Mouse (Mus musculus): ENCODE results near the gene Rprml. TPM values are rescaled to one million over a fixed set of nuclear protein-coding genes. Genes with fewer than 3 reads are reported as not detected.

Gene Rprml
- total RNA-seq, 1 experiment, result 0.49 TPM

- no peak for TF ChIP-seq HCFC1 (IDR thresholded peaks at IDR 0.05; ENCODE audit: borderline replicate concordance, insufficient read depth, low read length)
- TF ChIP-seq ZC3H11A (IDR thresholded peaks at IDR 0.05; ENCODE audit: borderline replicate concordance, low read depth, low read length), result no peak
- TF ChIP-seq CHD2 (IDR thresholded peaks at IDR 0.05; ENCODE audit: low read depth, low read length), result no peak
- no peak for TF ChIP-seq MAFK (IDR thresholded peaks at IDR 0.05; ENCODE audit: insufficient read depth, low read depth, low read length)
- TF ChIP-seq ZNF384 (IDR thresholded peaks at IDR 0.05; ENCODE audit: low read depth, low read length), result no peak
- Histone ChIP-seq H3K4me1 (ENCODE audit: control insufficient read depth in 2 of 2, insufficient read depth in 2 of 2, low read length in 2 of 2, poor library complexity in 1 of 2) (peaks cover 0 to 4% of the 10 kb centered on the region in 2 experiments; a peak in 1 of 4 replicates), H3K36me3 (ENCODE audit: control insufficient read depth, insufficient read depth, low read length, poor library complexity, severe bottlenecking) (peaks cover 27% of the 10 kb centered on the region), H3K9ac (ENCODE audit: insufficient read depth, low read depth, low read length, poor library complexity, severe bottlenecking) (no peak overlapping the region), H3K27ac (ENCODE audit: insufficient read depth, low read depth, low read length, poor library complexity, severe bottlenecking) (no peak overlapping the region), H3K9me3 (ENCODE audit: control insufficient read depth, insufficient read depth, low read depth, low read length) (no peaks in the 10 kb centered on the region), H3K4me3 (ENCODE audit: insufficient read depth in 1 of 2, low read depth in 1 of 2, low read length in 2 of 2, poor library complexity in 1 of 2, severe bottlenecking in 1 of 2) (no peak overlapping the region)
- in situ Hi-C loops (cut with MboI; ENCODE audit: low sequenced_read_pairs in 2 of 2, unreplicated experiment in 2 of 2), result no loop called here
- no peak for DNase-seq (ENCODE audit: low read depth, low spot score)
Observed at GRCm38 (mm10) chr11:103688271-103688979, 39.1 kb downstream of the Rprml start.

GRCm38 (mm10) chr11:103688980-103689378 is 39.6 kb downstream of the Rprml start:
- TF ChIP-seq HCFC1 (IDR thresholded peaks at IDR 0.05; ENCODE audit: borderline replicate concordance, insufficient read depth, low read length), result no peak
- TF ChIP-seq MAFK (IDR thresholded peaks at IDR 0.05; ENCODE audit: insufficient read depth, low read depth, low read length), result 0 out of 2 replicates have a peak, but pooled peaks have one; percentile 10
- Histone ChIP-seq H3K4me3 (ENCODE audit: insufficient read depth in 1 of 2, low read depth in 1 of 2, low read length in 2 of 2, poor library complexity in 1 of 2, severe bottlenecking in 1 of 2) (no peak overlapping the region), H3K9me3 (ENCODE audit: control insufficient read depth, insufficient read depth, low read depth, low read length) (no peaks in the 10 kb centered on the region), H3K36me3 (ENCODE audit: control insufficient read depth, insufficient read depth, low read length, poor library complexity, severe bottlenecking) (peaks cover 22% of the 10 kb centered on the region), H3K27ac (ENCODE audit: insufficient read depth, low read depth, low read length, poor library complexity, severe bottlenecking) (no peak overlapping the region), H3K4me1 (ENCODE audit: control insufficient read depth in 2 of 2, insufficient read depth in 2 of 2, low read length in 2 of 2, poor library complexity in 1 of 2) (peaks cover 0 to 4% of the 10 kb centered on the region in 2 experiments; a peak in 1 of 4 replicates), H3K9ac (ENCODE audit: insufficient read depth, low read depth, low read length, poor library complexity, severe bottlenecking) (no peak overlapping the region)
- no peak for DNase-seq (ENCODE audit: low read depth, low spot score)
- in situ Hi-C loops (cut with MboI; ENCODE audit: low sequenced_read_pairs in 2 of 2, unreplicated experiment in 2 of 2), result no loop called here

GRCm38 (mm10) chr11:103691036-103691435 is 41.7 kb downstream of the Rprml start:
- TF ChIP-seq ZC3H11A (IDR thresholded peaks at IDR 0.05; ENCODE audit: borderline replicate concordance, low read depth, low read length) (no peak), ZNF384 (IDR thresholded peaks at IDR 0.05; ENCODE audit: low read depth, low read length) (no peak), HCFC1 (IDR thresholded peaks at IDR 0.05; ENCODE audit: borderline replicate concordance, insufficient read depth, low read length) (no peak), MAFK (IDR thresholded peaks at IDR 0.05; ENCODE audit: insufficient read depth, low read depth, low read length) (no peak), CHD2 (IDR thresholded peaks at IDR 0.05; ENCODE audit: low read depth, low read length) (no peak)
- H3K36me3 ChIP-seq (ENCODE audit: control insufficient read depth, insufficient read depth, low read length, poor library complexity, severe bottlenecking), result peaks cover 11% of the 10 kb centered on the region
- no peak for DNase-seq (ENCODE audit: low read depth, low spot score)

GRCm38 (mm10) chr11:103693241-103693640 is 43.9 kb downstream of the Rprml start:
- no peak overlapping the region for H3K9ac ChIP-seq (ENCODE audit: insufficient read depth, low read depth, low read length, poor library complexity, severe bottlenecking)
- no peaks in the 10 kb centered on the region for H3K9me3 ChIP-seq (ENCODE audit: control insufficient read depth, insufficient read depth, low read depth, low read length)
- no peak overlapping the region for H3K4me3 ChIP-seq (ENCODE audit: insufficient read depth in 1 of 2, low read depth in 1 of 2, low read length in 2 of 2, poor library complexity in 1 of 2, severe bottlenecking in 1 of 2)
- peaks cover 0 to 4% of the 10 kb centered on the region in 2 experiments; a peak in 1 of 4 replicates for H3K4me1 ChIP-seq (ENCODE audit: control insufficient read depth in 2 of 2, insufficient read depth in 2 of 2, low read length in 2 of 2, poor library complexity in 1 of 2)
- no peak for DNase-seq (ENCODE audit: low read depth, low spot score)
- H3K27ac ChIP-seq (ENCODE audit: insufficient read depth, low read depth, low read length, poor library complexity, severe bottlenecking), result no peak overlapping the region
- TF ChIP-seq ZC3H11A (IDR thresholded peaks at IDR 0.05; ENCODE audit: borderline replicate concordance, low read depth, low read length), result no peak
- TF ChIP-seq MAFK (IDR thresholded peaks at IDR 0.05; ENCODE audit: insufficient read depth, low read depth, low read length), result no peak
- TF ChIP-seq ZNF384 (IDR thresholded peaks at IDR 0.05; ENCODE audit: low read depth, low read length), result no peak
- no peak for TF ChIP-seq HCFC1 (IDR thresholded peaks at IDR 0.05; ENCODE audit: borderline replicate concordance, insufficient read depth, low read length)
- no peak for TF ChIP-seq CHD2 (IDR thresholded peaks at IDR 0.05; ENCODE audit: low read depth, low read length)
- in situ Hi-C loops (cut with MboI; ENCODE audit: low sequenced_read_pairs in 2 of 2, unreplicated experiment in 2 of 2), result no loop called here
- no peaks in the 10 kb centered on the region; the same call in 1 of the 2 replicates for H3K36me3 ChIP-seq (ENCODE audit: control insufficient read depth, insufficient read depth, low read length, poor library complexity, severe bottlenecking)

More at GRCm38 (mm10) chr11:103691036-103691435, 41.7 kb downstream of the Rprml start:
- Histone ChIP-seq H3K4me3 (ENCODE audit: insufficient read depth in 1 of 2, low read depth in 1 of 2, low read length in 2 of 2, poor library complexity in 1 of 2, severe bottlenecking in 1 of 2) (no peak overlapping the region), H3K4me1 (ENCODE audit: control insufficient read depth in 2 of 2, insufficient read depth in 2 of 2, low read length in 2 of 2, poor library complexity in 1 of 2) (peaks cover 0 to 4% of the 10 kb centered on the region in 2 experiments; a peak in 1 of 4 replicates), H3K27ac (ENCODE audit: insufficient read depth, low read depth, low read length, poor library complexity, severe bottlenecking) (no peak overlapping the region), H3K9ac (ENCODE audit: insufficient read depth, low read depth, low read length, poor library complexity, severe bottlenecking) (no peak overlapping the region), H3K9me3 (ENCODE audit: control insufficient read depth, insufficient read depth, low read depth, low read length) (no peaks in the 10 kb centered on the region)
- in situ Hi-C loops (cut with MboI; ENCODE audit: low sequenced_read_pairs in 2 of 2, unreplicated experiment in 2 of 2), result no loop called here
